Comparison of ENCODE assay signal across 13 mouse cellular contexts in genomic region chr17:24170729-24171128, GRCm38 (mm10). TPM values are rescaled to one million over a fixed set of nuclear protein-coding genes. Genes with fewer than 3 reads are reported as not detected.
DNase-seq lines count a peak whose midpoint lies in the region; ATAC-seq lines count a peak whose summit lies in the region.
"Had no signal": no experiment of that assay in that cellular context is flagged by ENCODE, and none has a peak within 500 bp of the region (broad histone marks: within the 10 kb centered on the region; RNA-seq: fewer than 3 reads in every experiment).

No protein-coding gene starts in this region.

- no peak for DNase-seq in heart, postnatal 36 days
- DNase-seq in neural tube, embryonic 10.5 days (ENCODE audit: extremely low spot score, low spot score): no peak
- DNase-seq in right cerebral cortex, postnatal 10 days (ENCODE audit: low spot score in 2 of 2): no peak
- no peak for DNase-seq in Muller cell, postnatal 12 days (ENCODE audit: inconsistent ontology term)
- DNase-seq: cerebellum, postnatal 10 days; gastrocnemius, postnatal 36 days; right cerebral cortex, postnatal 14 days; thymus, adult 2 months had no signal

- peaks cover 13% of the 10 kb centered on the region for H3K36me3 ChIP-seq in heart, embryonic 16.5 days (ENCODE audit: control insufficient read depth, insufficient read depth)
- H3K36me3 ChIP-seq in neural tube, embryonic 13.5 days: peaks cover 16% of the 10 kb centered on the region
- peaks cover 6% of the 10 kb centered on the region for H3K36me3 ChIP-seq in neural tube, embryonic 15.5 days

- ATAC-seq in heart, embryonic 16.5 days (replicated peaks; ENCODE audit: extremely low read depth, insufficient read depth, low FRiP score): no peak
- no peak for ATAC-seq in neural tube, embryonic 13.5 days (ENCODE audit: low read depth)
- ATAC-seq in granulocyte monocyte progenitor cell, adult 5-6 weeks (replicated peaks; ENCODE audit: poor library complexity, severe bottlenecking): peak; percentile 37
- no peak for ATAC-seq in neural tube, embryonic 15.5 days (ENCODE audit: low FRiP score)

- no peak overlapping the region for H3K4me3 ChIP-seq in heart, embryonic 16.5 days (ENCODE audit: low read length)
- no peak overlapping the region for H3K4me3 ChIP-seq in neural tube, embryonic 13.5 days
- H3K4me3 ChIP-seq in neural tube, embryonic 15.5 days (replicated peaks): no peak overlapping the region

- peak overlapping the region; percentile 40 for H3K27ac ChIP-seq in heart, embryonic 16.5 days (ENCODE audit: low read length)
- H3K27ac ChIP-seq in neural tube, embryonic 13.5 days (replicated peaks): no peak overlapping the region; the same call in 1 of the 2 replicates
- 0 out of 2 replicates have a peak overlapping the region, but pooled peaks have one; percentile 23 for H3K27ac ChIP-seq in neural tube, embryonic 15.5 days (replicated peaks)

- no peaks in the 10 kb centered on the region for H3K27me3 ChIP-seq in heart, embryonic 16.5 days (ENCODE audit: control insufficient read depth, insufficient read depth, low read length)
- H3K27me3 ChIP-seq in neural tube, embryonic 13.5 days: no peaks in the 10 kb centered on the region
- H3K27me3 ChIP-seq in neural tube, embryonic 15.5 days (replicated peaks): no peaks in the 10 kb centered on the region
- H3K27me3 ChIP-seq: limb, embryonic 15.5 days had no signal

- 59% methylated on average over 5 of the region's 5 CpGs for WGBS in heart, embryonic 16.5 days
- 83% methylated on average over 5 of the region's 5 CpGs for WGBS in neural tube, embryonic 13.5 days
- 83% methylated on average over 5 of the region's 5 CpGs for WGBS in neural tube, embryonic 15.5 days

- intact Hi-C loops in heart, postnatal 36 days (cut with DNase I): loop anchor here (5.0 kb wide), 2 partner anchors 82 to 267 kb away; partner anchors contain the start of gene Ccnf

- no peaks in the 10 kb centered on the region for H3K9me3 ChIP-seq in heart, embryonic 16.5 days (replicated peaks; ENCODE audit: control insufficient read depth, low read length)
- no peaks in the 10 kb centered on the region for H3K9me3 ChIP-seq in neural tube, embryonic 13.5 days
- H3K9me3 ChIP-seq in neural tube, embryonic 15.5 days (replicated peaks): no peaks in the 10 kb centered on the region
- H3K9me3 ChIP-seq: limb, embryonic 15.5 days had no signal

- H3K9ac ChIP-seq in heart, embryonic 16.5 days (ENCODE audit: low read length): no peak overlapping the region
- 0 out of 2 replicates have a peak overlapping the region, but pooled peaks have one; percentile 17 for H3K9ac ChIP-seq in neural tube, embryonic 13.5 days
- no peak overlapping the region for H3K9ac ChIP-seq in neural tube, embryonic 15.5 days (replicated peaks)

- H3K4me2 ChIP-seq in heart, embryonic 16.5 days (ENCODE audit: low read depth, low read length): no peak overlapping the region
- H3K4me2 ChIP-seq in neural tube, embryonic 13.5 days: peak overlapping the region; percentile 91; the same call in 1 of the 2 replicates
- no peak overlapping the region for H3K4me2 ChIP-seq in neural tube, embryonic 15.5 days

- H3K4me1 ChIP-seq in heart, embryonic 16.5 days (ENCODE audit: control insufficient read depth, insufficient read depth, low read length): peaks cover 19% of the 10 kb centered on the region
- H3K4me1 ChIP-seq in neural tube, embryonic 13.5 days (replicated peaks): peaks cover 35% of the 10 kb centered on the region
- peaks cover 29% of the 10 kb centered on the region for H3K4me1 ChIP-seq in neural tube, embryonic 15.5 days

RNA-seq across cellular contexts. Expression of gene Atp6v0c, which starts 1.2 kb away (rescaled TPM):
- 522 and 538 TPM in 2 replicates for polyA plus RNA-seq in heart, embryonic 16.5 days (2015; fragmentation: Nextera tagmentation; extraction: Ambion mirVana)
- 100 to 1,000 TPM; 227 to 247 TPM for total RNA-seq in heart, postnatal 36 days (2021)
- 947 and 1,089 TPM in 2 replicates for polyA plus RNA-seq in neural tube, embryonic 13.5 days (2015; fragmentation: Nextera tagmentation; extraction: Ambion mirVana)
- total RNA-seq in granulocyte monocyte progenitor cell, adult 5-6 weeks (2014; fragmentation: Nextera tagmentation): 422 and 477 TPM in 2 replicates
- 134 and 143 TPM in 2 replicates for total RNA-seq in granulocyte monocyte progenitor cell, adult 5-6 weeks (2017)
- polyA plus RNA-seq in neural tube, embryonic 15.5 days (2015; fragmentation: Nextera tagmentation; extraction: Ambion mirVana): 1,457 and 1,659 TPM in 2 replicates

RNA-seq across cellular contexts. Expression of gene Amdhd2, which starts 7.2 kb away (rescaled TPM):
- polyA plus RNA-seq in heart, embryonic 16.5 days (2015; fragmentation: Nextera tagmentation; extraction: Ambion mirVana): 25.2 and 28.0 TPM in 2 replicates
- 10 to 100 TPM; 10.8 to 15.0 TPM for total RNA-seq in heart, postnatal 36 days (2021)
- polyA plus RNA-seq in neural tube, embryonic 13.5 days (2015; fragmentation: Nextera tagmentation; extraction: Ambion mirVana): 30.4 and 37.4 TPM in 2 replicates
- total RNA-seq in granulocyte monocyte progenitor cell, adult 5-6 weeks (2014; fragmentation: Nextera tagmentation): 60.4 and 63.2 TPM in 2 replicates
- total RNA-seq in granulocyte monocyte progenitor cell, adult 5-6 weeks (2017): 54.4 and 66.4 TPM in 2 replicates
- polyA plus RNA-seq in neural tube, embryonic 15.5 days (2015; fragmentation: Nextera tagmentation; extraction: Ambion mirVana): 35.7 and 37.8 TPM in 2 replicates

RNA-seq across cellular contexts. Expression of gene Pdpk1, which starts 20.0 kb away (rescaled TPM):
- 40.1 and 40.5 TPM in 2 replicates for polyA plus RNA-seq in heart, embryonic 16.5 days (2015; fragmentation: Nextera tagmentation; extraction: Ambion mirVana)
- 10 to 100 TPM; 41.0 to 45.2 TPM for total RNA-seq in heart, postnatal 36 days (2021)
- polyA plus RNA-seq in neural tube, embryonic 13.5 days (2015; fragmentation: Nextera tagmentation; extraction: Ambion mirVana): 54.0 and 63.8 TPM in 2 replicates
- total RNA-seq in granulocyte monocyte progenitor cell, adult 5-6 weeks (2014; fragmentation: Nextera tagmentation): 32.4 and 33.0 TPM in 2 replicates
- total RNA-seq in granulocyte monocyte progenitor cell, adult 5-6 weeks (2017): 34.7 and 39.4 TPM in 2 replicates
- polyA plus RNA-seq in neural tube, embryonic 15.5 days (2015; fragmentation: Nextera tagmentation; extraction: Ambion mirVana): 63.9 and 68.9 TPM in 2 replicates

RNA-seq across cellular contexts. Expression of gene Tbc1d24, which starts 34.6 kb away (rescaled TPM):
- 3.7 and 4.3 TPM in 2 replicates for polyA plus RNA-seq in heart, embryonic 16.5 days (2015; fragmentation: Nextera tagmentation; extraction: Ambion mirVana)
- total RNA-seq in heart, postnatal 36 days (2021): 1 to 10 TPM; 8.4 to 9.4 TPM
- polyA plus RNA-seq in neural tube, embryonic 13.5 days (2015; fragmentation: Nextera tagmentation; extraction: Ambion mirVana): 17.8 and 22.0 TPM in 2 replicates
- total RNA-seq in granulocyte monocyte progenitor cell, adult 5-6 weeks (2014; fragmentation: Nextera tagmentation): 12.4 and 27.9 TPM in 2 replicates
- 4.8 and 6.4 TPM in 2 replicates for total RNA-seq in granulocyte monocyte progenitor cell, adult 5-6 weeks (2017)
- 21.0 and 24.0 TPM in 2 replicates for polyA plus RNA-seq in neural tube, embryonic 15.5 days (2015; fragmentation: Nextera tagmentation; extraction: Ambion mirVana)

RNA-seq across cellular contexts. Expression of gene Ntn3, which starts 38.6 kb away (rescaled TPM):
- polyA plus RNA-seq in heart, embryonic 16.5 days (2015; fragmentation: Nextera tagmentation; extraction: Ambion mirVana): 1.3 and 1.6 TPM in 2 replicates
- total RNA-seq in heart, postnatal 36 days (2021): under 1 TPM; 0.58 to 0.68 TPM
- 5.9 TPM in 2 replicates for polyA plus RNA-seq in neural tube, embryonic 13.5 days (2015; fragmentation: Nextera tagmentation; extraction: Ambion mirVana)
- total RNA-seq in granulocyte monocyte progenitor cell, adult 5-6 weeks (2014; fragmentation: Nextera tagmentation): 0.11 TPM in 1 of 2 replicates, not detected in the other
- total RNA-seq in granulocyte monocyte progenitor cell, adult 5-6 weeks (2017): 0.04 TPM in 1 of 2 replicates, not detected in the other
- 5.9 and 6.0 TPM in 2 replicates for polyA plus RNA-seq in neural tube, embryonic 15.5 days (2015; fragmentation: Nextera tagmentation; extraction: Ambion mirVana)
